Mouse (Mus musculus) mammary gland, adult 2 months (tissue): ENCODE data around the gene Nfkbil1. TPM values are rescaled to one million over a fixed set of nuclear protein-coding genes. Genes with fewer than 3 reads are reported as not detected.

Experiments
- polyA plus RNA-seq: library from polyadenylated mRNA; depleted of rRNA; stranded (reverse); fragments of >200 nt; gene quantifications from 2 replicates; pipeline ENCODE4 v1.2.3, GENCODE M21; 2012; ENCODE audit warnings: low replicate concordance; rRNA removed

Gene Nfkbil1
- 10.2 and 38.6 TPM in 2 replicates for polyA plus RNA-seq

GRCm38 (mm10) chr17:35235614-35236389, at the start of gene Nfkbil1:
Nfkbil1 (minus strand) TSS chr17:35235792.

GRCm38 (mm10) chr17:35262664-35263522, 27.3 kb upstream of the Nfkbil1 start, which contains the start of gene H2-D1:
H2-D1 (plus strand) TSS chr17:35262730.

GRCm38 (mm10) chr17:35241305-35242014, 5.9 kb upstream of the Nfkbil1 start, which contains the start of gene Ddx39b:
Ddx39b (plus strand) TSS chr17:35241746.

GRCm38 (mm10) chr17:35233114-35233980, 2.2 kb downstream of the Nfkbil1 start, which contains the start of gene Atp6v1g2:
Atp6v1g2 (plus strand) TSS chr17:35233660.

GRCm38 (mm10) chr17:35220156-35220952, 15.2 kb downstream of the Nfkbil1 start, which contains the start of gene Gm16181:
Gm16181 (plus strand) TSS chr17:35220834.

GRCm38 (mm10) chr17:35204494-35205379, 30.9 kb downstream of the Nfkbil1 start, which contains the start of gene Lta:
Lta (minus strand) TSS chr17:35205351.

GRCm38 (mm10) chr17:35201787-35202186, 33.8 kb downstream of the Nfkbil1 start, which contains the start of gene Tnf:
Tnf (minus strand) TSS chr17:35202007.

GRCm38 (mm10) chr17:35193881-35194843, 41.4 kb downstream of the Nfkbil1 start, which contains the start of gene Ltb:
Ltb (plus strand) TSS chr17:35194439.

GRCm38 (mm10) chr17:35187959-35188610, 47.5 kb downstream of the Nfkbil1 start, which contains the start of gene Lst1:
Lst1 (minus strand) TSS chr17:35188439.

GRCm38 (mm10) chr17:35175968-35176367, 59.6 kb downstream of the Nfkbil1 start, which contains the start of gene Aif1:
Aif1 (minus strand) TSS chr17:35176068.

Other genes with a start within 250 kb of the Nfkbil1 start
- gene Vars, start 234.8 kb downstream of the Nfkbil1 start, polyA plus RNA-seq, result 197 and 475 TPM in 2 replicates
- gene Vwa7, start 219.2 kb downstream of the Nfkbil1 start, polyA plus RNA-seq, result 1.4 and 3.9 TPM in 2 replicates
- gene Sapcd1, start 207.8 kb downstream of the Nfkbil1 start, polyA plus RNA-seq, result 1.7 and 2.0 TPM in 2 replicates
- 4.2 and 4.8 TPM in 2 replicates for gene Msh5, start 189.0 kb downstream of the Nfkbil1 start, polyA plus RNA-seq
- gene Clic1, start 185.8 kb downstream of the Nfkbil1 start, polyA plus RNA-seq, result 110 and 121 TPM in 2 replicates
- gene Ddah2, start 176.8 kb downstream of the Nfkbil1 start, polyA plus RNA-seq, result 58.1 and 90.9 TPM in 2 replicates
- gene Ly6g6c, start 170.4 kb downstream of the Nfkbil1 start, polyA plus RNA-seq, result 1.5 and 25.2 TPM in 2 replicates
- gene Mpig6b, start 169.6 kb downstream of the Nfkbil1 start, polyA plus RNA-seq, result 0.67 and 0.80 TPM in 2 replicates
- 5.7 and 9.0 TPM in 2 replicates for gene Ly6g6e, start 158.9 kb downstream of the Nfkbil1 start, polyA plus RNA-seq
- gene Ly6g6d, start 157.7 kb downstream of the Nfkbil1 start, polyA plus RNA-seq, result 1.1 and 2.2 TPM in 2 replicates
- gene Ly6g6f, start 150.2 kb downstream of the Nfkbil1 start, polyA plus RNA-seq, result 0.19 TPM in 1 of 2 replicates, not detected in the other
- 200 and 293 TPM in 2 replicates for gene Abhd16a, start 146.5 kb downstream of the Nfkbil1 start, polyA plus RNA-seq
- gene Ly6g5c, start 127.5 kb downstream of the Nfkbil1 start, polyA plus RNA-seq, result not detected in 2 replicates
- 3.5 and 4.4 TPM in 2 replicates for gene Ly6g5b, start 120.4 kb downstream of the Nfkbil1 start, polyA plus RNA-seq
- 16.3 and 24.8 TPM in 2 replicates for gene Gpank1, start 114.3 kb downstream of the Nfkbil1 start, polyA plus RNA-seq
- 376 and 470 TPM in 2 replicates for gene Csnk2b, start 113.7 kb downstream of the Nfkbil1 start, polyA plus RNA-seq
- gene D17H6S53E, start 109.4 kb downstream of the Nfkbil1 start, polyA plus RNA-seq, result 8.7 and 9.2 TPM in 2 replicates
- 0.16 and 0.93 TPM in 2 replicates for gene Apom, start 103.7 kb downstream of the Nfkbil1 start, polyA plus RNA-seq
- 203 and 278 TPM in 2 replicates for gene Bag6, start 100.6 kb downstream of the Nfkbil1 start, polyA plus RNA-seq
- 344 and 571 TPM in 2 replicates for gene Prrc2a, start 70.9 kb downstream of the Nfkbil1 start, polyA plus RNA-seq
- gene Aif1, start 59.7 kb downstream of the Nfkbil1 start, polyA plus RNA-seq, result 2.8 and 5.7 TPM in 2 replicates
- 48.2 and 60.4 TPM in 2 replicates for gene Lst1, start 47.4 kb downstream of the Nfkbil1 start, polyA plus RNA-seq
- gene Ltb, start 41.4 kb downstream of the Nfkbil1 start, polyA plus RNA-seq, result 118 and 400 TPM in 2 replicates
- 7.1 and 9.9 TPM in 2 replicates for gene Tnf, start 33.8 kb downstream of the Nfkbil1 start, polyA plus RNA-seq
- gene Lta, start 30.4 kb downstream of the Nfkbil1 start, polyA plus RNA-seq, result 12.2 and 19.0 TPM in 2 replicates
- gene Gm16181, start 15.0 kb downstream of the Nfkbil1 start, polyA plus RNA-seq, result 0.80 and 4.0 TPM in 2 replicates
- 6.5 and 11.8 TPM in 2 replicates for gene Atp6v1g2, start 2.1 kb downstream of the Nfkbil1 start, polyA plus RNA-seq
- 265 and 272 TPM in 2 replicates for gene Ddx39b, start 6.0 kb upstream of the Nfkbil1 start, polyA plus RNA-seq
- 1,785 and 2,234 TPM in 2 replicates for gene H2-D1, start 26.9 kb upstream of the Nfkbil1 start, polyA plus RNA-seq
- 0.06 and 0.08 TPM in 2 replicates for gene H2-Q1, start 84.6 kb upstream of the Nfkbil1 start, polyA plus RNA-seq
- 2.9 and 3.9 TPM in 2 replicates for gene H2-Q2, start 106.5 kb upstream of the Nfkbil1 start, polyA plus RNA-seq
- 138 and 275 TPM in 2 replicates for gene H2-Q4, start 143.8 kb upstream of the Nfkbil1 start, polyA plus RNA-seq
- 123 and 169 TPM in 2 replicates for gene H2-Q6, start 189.1 kb upstream of the Nfkbil1 start, polyA plus RNA-seq
- 529 and 618 TPM in 2 replicates for gene H2-Q7, start 203.4 kb upstream of the Nfkbil1 start, polyA plus RNA-seq
- gene H2-Q10, start 234.3 kb upstream of the Nfkbil1 start, polyA plus RNA-seq, result 195 and 217 TPM in 2 replicates